Comparison of ENCODE assay signal across 28 mouse cellular contexts in genomic region chr5:57778093-57778492, GRCm38 (mm10).
A peak's percentile ranks its signal among the peaks of the same experiment; 100 is the strongest.
DNase-seq lines count a peak whose midpoint lies in the region; ATAC-seq and TF ChIP-seq lines count a peak whose summit lies in the region.
"Had no signal": no experiment of that assay in that cellular context is flagged by ENCODE, and none has a peak within 500 bp of the region (broad histone marks: within the 10 kb centered on the region; RNA-seq: fewer than 3 reads in every experiment).

No protein-coding gene starts in this region.

- peak overlapping the region; percentile 61 for H3K27ac ChIP-seq in heart, embryonic 13.5 days (replicated peaks)
- H3K27ac ChIP-seq in lung, embryonic 14.5 days (ENCODE audit: low read depth): no peak overlapping the region
- H3K27ac ChIP-seq in embryonic facial prominence, embryonic 14.5 days (replicated peaks; ENCODE audit: low read depth, low read length): no peak overlapping the region
- H3K27ac ChIP-seq: embryonic facial prominence, embryonic 15.5 days; forebrain, embryonic 13.5 days; hindbrain, embryonic 12.5 days; hindbrain, postnatal 0 days; intestine, embryonic 15.5 days; layer of hippocampus, adult 2 months; left cerebral cortex, adult 2 months; limb, embryonic 13.5 days; midbrain, embryonic 13.5 days; neural tube, embryonic 13.5 days had no signal

- WGBS in heart, embryonic 13.5 days: 15% methylated on average over 3 of the region's 3 CpGs
- WGBS in lung, embryonic 14.5 days: 35% methylated on average over 3 of the region's 3 CpGs
- 36% methylated on average over 3 of the region's 3 CpGs for WGBS in embryonic facial prominence, embryonic 14.5 days

- H3K27me3 ChIP-seq in heart, embryonic 13.5 days (replicated peaks): no peaks in the 10 kb centered on the region
- no peaks in the 10 kb centered on the region for H3K27me3 ChIP-seq in lung, embryonic 14.5 days (ENCODE audit: insufficient read depth, low read length)
- no peaks in the 10 kb centered on the region for H3K27me3 ChIP-seq in embryonic facial prominence, embryonic 14.5 days (replicated peaks; ENCODE audit: control insufficient read depth, insufficient read depth, low read length)
- H3K27me3 ChIP-seq: embryonic facial prominence, embryonic 15.5 days; forebrain, embryonic 13.5 days; hindbrain, embryonic 12.5 days; intestine, embryonic 15.5 days; limb, embryonic 13.5 days; midbrain, embryonic 13.5 days; neural tube, embryonic 13.5 days had no signal

- H3K36me3 ChIP-seq in heart, embryonic 13.5 days: no peaks in the 10 kb centered on the region
- no peaks in the 10 kb centered on the region for H3K36me3 ChIP-seq in lung, embryonic 14.5 days (ENCODE audit: insufficient read depth)
- H3K36me3 ChIP-seq in embryonic facial prominence, embryonic 14.5 days (ENCODE audit: control insufficient read depth, insufficient read depth, low read length): no peaks in the 10 kb centered on the region
- H3K36me3 ChIP-seq: embryonic facial prominence, embryonic 15.5 days; G1E; hindbrain, embryonic 12.5 days; intestine, embryonic 15.5 days; limb, embryonic 13.5 days; midbrain, embryonic 13.5 days; neural tube, embryonic 13.5 days had no signal

- TF ChIP-seq CTCF in lung, embryonic 14.5 days (IDR thresholded peaks at IDR 0.05; ENCODE audit: low read depth): no peak

- H3K9me3 ChIP-seq in heart, embryonic 13.5 days: no peaks in the 10 kb centered on the region
- no peaks in the 10 kb centered on the region for H3K9me3 ChIP-seq in lung, embryonic 14.5 days (ENCODE audit: low read depth, low read length)
- H3K9me3 ChIP-seq in embryonic facial prominence, embryonic 14.5 days (ENCODE audit: control insufficient read depth, low read length): no peaks in the 10 kb centered on the region
- H3K9me3 ChIP-seq: embryonic facial prominence, embryonic 15.5 days; forebrain, embryonic 13.5 days; G1E; hindbrain, embryonic 12.5 days; intestine, embryonic 15.5 days; limb, embryonic 13.5 days; midbrain, embryonic 13.5 days; neural tube, embryonic 13.5 days had no signal

- H3K4me2 ChIP-seq in heart, embryonic 13.5 days: peak overlapping the region; percentile 26
- H3K4me2 ChIP-seq in lung, embryonic 14.5 days: no peak overlapping the region
- no peak overlapping the region for H3K4me2 ChIP-seq in embryonic facial prominence, embryonic 14.5 days (ENCODE audit: low read depth, low read length)
- H3K4me2 ChIP-seq: embryonic facial prominence, embryonic 15.5 days; forebrain, embryonic 13.5 days; hindbrain, embryonic 12.5 days; intestine, embryonic 15.5 days; limb, embryonic 13.5 days; liver, embryonic 11.5 days; midbrain, embryonic 13.5 days; neural tube, embryonic 13.5 days had no signal

- no peak for ATAC-seq in heart, embryonic 13.5 days (ENCODE audit: extremely low read depth, insufficient number of reproducible peaks, low FRiP score, low TSS enrichment)
- no peak for ATAC-seq in lung, embryonic 14.5 days (ENCODE audit: insufficient read depth)
- peak; percentile 65 for ATAC-seq in embryonic facial prominence, embryonic 14.5 days (ENCODE audit: low read depth)
- ATAC-seq: forebrain, embryonic 13.5 days; hindbrain, postnatal 0 days; intestine, embryonic 15.5 days; midbrain, embryonic 13.5 days had no signal

- DNase-seq in embryo, embryonic 10 days (ENCODE audit: low spot score): peak; percentile 28
- DNase-seq in embryo, embryonic 9.5 days (ENCODE audit: extremely low spot score): no peak
- no peak for DNase-seq in heart, postnatal 36 days
- peak; percentile 15 for DNase-seq in lung, embryonic 14.5 days
- no peak for DNase-seq in lung, adult 18-20 months
- peak; percentile 56 for DNase-seq in embryonic facial prominence, embryonic 14.5 days (ENCODE audit: low spot score)
- DNase-seq in ovary, postnatal 10 days (ENCODE audit: low spot score): no peak
- DNase-seq: adrenal gland, postnatal 10 days; cerebellum, adult 8-10 months; cerebellum, postnatal 25 days; gastrocnemius, postnatal 14 days; kidney, adult 2 months; kidney, postnatal 36 days; thymus, adult 2 months; thymus, postnatal 36 days had no signal

- H3K4me1 ChIP-seq in heart, embryonic 13.5 days: peaks cover 43% of the 10 kb centered on the region
- H3K4me1 ChIP-seq in lung, embryonic 14.5 days (ENCODE audit: insufficient read depth): no peaks in the 10 kb centered on the region
- no peaks in the 10 kb centered on the region for H3K4me1 ChIP-seq in embryonic facial prominence, embryonic 14.5 days (ENCODE audit: control insufficient read depth, insufficient read depth, low read length)
- H3K4me1 ChIP-seq: embryonic facial prominence, embryonic 15.5 days; hindbrain, embryonic 12.5 days; intestine, embryonic 15.5 days; limb, embryonic 13.5 days; midbrain, embryonic 13.5 days had no signal

- intact Hi-C loops in heart, postnatal 36 days (cut with DNase I): no loop called here

- no peak overlapping the region for H3K9ac ChIP-seq in heart, embryonic 13.5 days
- no peak overlapping the region for H3K9ac ChIP-seq in lung, embryonic 14.5 days
- H3K9ac ChIP-seq in embryonic facial prominence, embryonic 14.5 days (ENCODE audit: low read depth, low read length): no peak overlapping the region
- H3K9ac ChIP-seq: embryonic facial prominence, embryonic 15.5 days; forebrain, embryonic 13.5 days; hindbrain, embryonic 12.5 days; intestine, embryonic 15.5 days; limb, embryonic 13.5 days; midbrain, embryonic 13.5 days; neural tube, embryonic 13.5 days had no signal

- no peak overlapping the region for H3K4me3 ChIP-seq in heart, embryonic 13.5 days
- H3K4me3 ChIP-seq in lung, embryonic 14.5 days (ENCODE audit: low read depth, low read length): no peak overlapping the region
- H3K4me3 ChIP-seq in embryonic facial prominence, embryonic 14.5 days (ENCODE audit: low read depth, low read length): no peak overlapping the region
- H3K4me3 ChIP-seq: embryonic facial prominence, embryonic 15.5 days; forebrain, embryonic 13.5 days; hindbrain, embryonic 12.5 days; intestine, embryonic 15.5 days; layer of hippocampus, adult 2 months; left cerebral cortex, adult 2 months; limb, embryonic 13.5 days; midbrain, embryonic 13.5 days; neural tube, embryonic 13.5 days had no signal

Comparison
In these comparisons a context has a peak if more than half of its experiments do, and no peak if none do; other contexts are left out.
1. DNase-seq: peak in embryo, embryonic 10 days (single experiment), lung, embryonic 14.5 days (single experiment) and embryonic facial prominence, embryonic 14.5 days (single experiment); none in embryo, embryonic 9.5 days (single experiment), heart, postnatal 36 days (0 of 2), lung, adult 18-20 months (0 of 2) and ovary, postnatal 10 days (single experiment).